24 mouse cellular contexts compared by ENCODE assay signal in the genomic region with DNA sequence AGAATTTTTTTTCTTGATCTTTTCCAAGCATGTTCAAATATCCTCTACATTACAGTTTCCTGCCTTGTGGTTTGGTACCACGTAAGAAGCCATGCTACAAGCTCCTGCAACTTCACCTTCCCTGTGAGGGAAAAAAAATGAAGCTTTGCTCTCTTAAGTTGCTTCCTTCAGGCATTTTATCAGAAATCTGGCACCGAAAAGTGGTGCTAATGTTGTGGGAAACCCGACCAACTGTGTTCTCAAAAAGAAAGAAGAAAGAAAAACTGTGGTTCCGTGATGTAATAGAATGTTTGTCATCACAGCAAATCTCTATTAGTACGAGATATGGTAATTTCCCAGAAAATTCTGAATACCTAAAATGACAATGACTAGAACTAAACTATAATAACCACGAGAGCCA. TPM values are rescaled to one million over a fixed set of nuclear protein-coding genes. Genes with fewer than 3 reads are reported as not detected.
DNase-seq lines count a peak whose midpoint lies in the region; ATAC-seq and TF ChIP-seq lines count a peak whose summit lies in the region.
"Had no signal": no experiment of that assay in that cellular context is flagged by ENCODE, and none has a peak within 500 bp of the region (broad histone marks: within the 10 kb centered on the region; RNA-seq: fewer than 3 reads in every experiment).

No protein-coding gene starts in this region.

- H3K27ac ChIP-seq in bone marrow macrophage, adult 2 months (ENCODE audit: insufficient read depth, low read depth, low read length) = peak overlapping the region; percentile 94
- no peak overlapping the region for H3K27ac ChIP-seq in stomach, postnatal 0 days (replicated peaks)
- H3K27ac ChIP-seq: embryonic facial prominence, embryonic 13.5 days; forebrain, embryonic 12.5 days; hindbrain, embryonic 12.5 days; limb, embryonic 15.5 days; liver, embryonic 15.5 days; neural tube, embryonic 13.5 days had no signal

- peak; percentile 31; the same call in 1 of the 2 replicates for ATAC-seq in frontal cortex, adult (ENCODE audit: low TSS enrichment)
- 0 out of 2 replicates have a peak, but pooled peaks have one; percentile 12 for ATAC-seq in megakaryocyte, adult 5-6 weeks (ENCODE audit: poor library complexity, severe bottlenecking)
- ATAC-seq in stomach, postnatal 0 days (ENCODE audit: low FRiP score, low TSS enrichment) = no peak
- no peak for ATAC-seq in cerebellum, adult (ENCODE audit: insufficient number of reproducible peaks, low FRiP score, low TSS enrichment)

- no peaks in the 10 kb centered on the region for H3K9me3 ChIP-seq in stomach, postnatal 0 days (ENCODE audit: control insufficient read depth, low read length)
- H3K9me3 ChIP-seq: embryonic facial prominence, embryonic 13.5 days; forebrain, embryonic 12.5 days; hindbrain, embryonic 12.5 days; limb, embryonic 15.5 days; liver, embryonic 15.5 days; neural tube, embryonic 13.5 days had no signal

- peaks cover 38% of the 10 kb centered on the region for H3K4me1 ChIP-seq in bone marrow macrophage, adult 2 months (ENCODE audit: control insufficient read depth, insufficient read depth, low read length)
- H3K4me1 ChIP-seq in stomach, postnatal 0 days (replicated peaks; ENCODE audit: control insufficient read depth, insufficient read depth) = no peaks in the 10 kb centered on the region
- H3K4me1 ChIP-seq: embryonic facial prominence, embryonic 13.5 days; forebrain, embryonic 12.5 days; hindbrain, embryonic 12.5 days; limb, embryonic 15.5 days; neural tube, embryonic 13.5 days had no signal

- no peak for TF ChIP-seq EP300 in stomach, postnatal 0 days (optimal IDR thresholded peaks at IDR 0.05)

- WGBS in stomach, postnatal 0 days = 88% methylated on average over 6 of the region's 6 CpGs

- no peak for TF ChIP-seq CTCF in bone marrow macrophage, adult 2 months (IDR thresholded peaks at IDR 0.05; ENCODE audit: low read depth, low read length)
- no peak for TF ChIP-seq CTCF in stomach, postnatal 0 days (IDR thresholded peaks at IDR 0.05; ENCODE audit: low read depth)

- no peaks in the 10 kb centered on the region for H3K27me3 ChIP-seq in stomach, postnatal 0 days (ENCODE audit: control insufficient read depth, insufficient read depth, low read length)
- H3K27me3 ChIP-seq: embryonic facial prominence, embryonic 13.5 days; forebrain, embryonic 12.5 days; hindbrain, embryonic 12.5 days; limb, embryonic 15.5 days; liver, embryonic 15.5 days; neural tube, embryonic 13.5 days had no signal

- H3K4me3 ChIP-seq in bone marrow macrophage, adult 2 months (ENCODE audit: insufficient read depth, low read length) = peak overlapping the region; percentile 49
- no peak overlapping the region for H3K4me3 ChIP-seq in stomach, postnatal 0 days (ENCODE audit: low read depth, low read length)
- H3K4me3 ChIP-seq: embryonic facial prominence, embryonic 13.5 days; erythroblast, embryonic 14.5 days; forebrain, embryonic 12.5 days; hindbrain, embryonic 12.5 days; limb, embryonic 15.5 days; liver, embryonic 15.5 days; neural tube, embryonic 13.5 days had no signal

- no peak overlapping the region for H3K9ac ChIP-seq in stomach, postnatal 0 days (ENCODE audit: low read length)
- H3K9ac ChIP-seq: embryonic facial prominence, embryonic 13.5 days; forebrain, embryonic 12.5 days; hindbrain, embryonic 12.5 days; limb, embryonic 15.5 days; liver, embryonic 15.5 days; neural tube, embryonic 13.5 days had no signal

- no peak overlapping the region for H3K4me2 ChIP-seq in stomach, postnatal 0 days (replicated peaks; ENCODE audit: low read depth)
- H3K4me2 ChIP-seq: embryonic facial prominence, embryonic 13.5 days; forebrain, embryonic 12.5 days; hindbrain, embryonic 12.5 days; limb, embryonic 15.5 days; liver, embryonic 15.5 days; neural tube, embryonic 13.5 days had no signal

- TF ChIP-seq POLR2A in bone marrow macrophage, adult 2 months (IDR thresholded peaks at IDR 0.05; ENCODE audit: borderline replicate concordance, low read depth, low read length) = no peak

- no peak for DNase-seq in frontal cortex, postnatal 10 days (ENCODE audit: low spot score in 2 of 2)
- peak; percentile 56 for DNase-seq in 416B (ENCODE audit: low read depth)
- DNase-seq in layer of hippocampus, postnatal 36 days = no peak
- no peak for DNase-seq in stomach, postnatal 0 days (ENCODE audit: low spot score)
- DNase-seq: cerebellum, adult 8-10 months; cerebellum, postnatal 36 days; embryo, embryonic 11 days; gastrocnemius, postnatal 10 days; kidney, postnatal 36 days; midbrain, embryonic 14.5 days; retina, postnatal 1 day; right cerebral cortex, postnatal 25 days; thymus, postnatal 14 days had no signal

- H3K36me3 ChIP-seq in stomach, postnatal 0 days (ENCODE audit: control insufficient read depth, insufficient read depth, low read length) = no peaks in the 10 kb centered on the region
- H3K36me3 ChIP-seq: embryonic facial prominence, embryonic 13.5 days; forebrain, embryonic 12.5 days; hindbrain, embryonic 12.5 days; limb, embryonic 15.5 days; liver, embryonic 15.5 days; neural tube, embryonic 13.5 days had no signal

RNA-seq across cellular contexts. Expression of gene Vps54, which starts 15.0 kb away (rescaled TPM):
- 32.8 and 33.2 TPM in 2 replicates for polyA plus RNA-seq in bone marrow macrophage, adult 2 months (2012; ENCODE audit: insufficient read depth, insufficient read length, missing spikeins)
- 56.5 and 56.7 TPM in 2 replicates for total RNA-seq in megakaryocyte, adult 5-6 weeks (2015)
- total RNA-seq in megakaryocyte, adult 5-6 weeks (2017) = 85.7 and 87.9 TPM in 2 replicates
- 10 to 100 TPM; 27.8 to 28.2 TPM for total RNA-seq in layer of hippocampus, postnatal 36 days (2021)
- polyA plus RNA-seq in stomach, postnatal 0 days (2015; fragmentation: Nextera tagmentation; extraction: Ambion mirVana) = 6.7 and 8.2 TPM in 2 replicates

Comparison
In these comparisons a context has a peak if more than half of its experiments do, and no peak if none do; other contexts are left out.
1. ATAC-seq: peak in frontal cortex, adult (single experiment) and megakaryocyte, adult 5-6 weeks (single experiment); none in stomach, postnatal 0 days (single experiment) and cerebellum, adult (single experiment).